Mouse (Mus musculus): ENCODE results near the gene Usp49.

The Usp49 gene

DNA sequence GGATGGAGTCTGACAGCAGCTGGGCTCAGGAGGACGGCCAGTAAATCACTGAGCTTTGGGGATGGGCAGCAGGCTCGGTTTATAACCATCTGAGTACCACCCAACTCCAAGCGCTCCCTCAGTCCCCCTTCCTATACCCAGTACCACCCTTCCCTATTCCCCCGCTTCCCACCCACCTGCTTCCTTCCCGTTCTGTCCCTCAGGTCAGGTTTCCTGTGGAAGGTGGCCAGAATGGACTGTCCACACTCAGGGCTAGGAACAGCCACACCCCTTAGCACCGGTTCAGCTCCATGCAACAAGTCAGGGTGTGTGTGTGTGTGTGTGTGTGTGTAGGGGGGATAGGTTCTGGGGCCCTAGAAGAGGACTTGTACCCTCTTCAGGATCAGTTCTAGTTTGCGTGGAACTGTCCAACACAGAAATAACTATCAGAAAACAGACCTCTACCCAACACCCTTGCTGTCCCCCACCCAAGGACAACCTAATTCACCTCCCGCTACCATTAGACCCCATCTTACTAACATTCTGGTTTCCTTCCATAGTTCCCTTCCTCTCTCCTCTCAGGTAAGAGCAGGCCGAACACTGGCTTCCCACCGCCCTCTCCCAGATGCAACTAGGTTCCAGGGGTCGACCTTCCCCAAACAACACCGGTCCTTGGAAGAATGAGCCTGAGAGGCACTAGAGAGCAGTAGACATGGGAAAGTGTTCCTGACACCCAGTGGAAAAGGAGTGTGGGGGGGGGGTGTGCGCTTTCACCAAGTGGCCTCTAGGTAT, 63.4 kb downstream of the Usp49 start:
- no peak for DNase-seq (ENCODE audit: low spot score in 2 of 2)

DNA sequence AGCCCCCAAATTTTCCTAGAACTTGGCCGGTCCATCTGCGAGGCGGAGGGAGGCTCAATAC, 63.8 kb downstream of the Usp49 start, which contains the start of gene Gm21981:
TSS of gene Gm21981 (minus strand) at position 14 of the 61 bp plus-strand sequence.
- DNase-seq (ENCODE audit: low spot score in 2 of 2): no peak

DNA sequence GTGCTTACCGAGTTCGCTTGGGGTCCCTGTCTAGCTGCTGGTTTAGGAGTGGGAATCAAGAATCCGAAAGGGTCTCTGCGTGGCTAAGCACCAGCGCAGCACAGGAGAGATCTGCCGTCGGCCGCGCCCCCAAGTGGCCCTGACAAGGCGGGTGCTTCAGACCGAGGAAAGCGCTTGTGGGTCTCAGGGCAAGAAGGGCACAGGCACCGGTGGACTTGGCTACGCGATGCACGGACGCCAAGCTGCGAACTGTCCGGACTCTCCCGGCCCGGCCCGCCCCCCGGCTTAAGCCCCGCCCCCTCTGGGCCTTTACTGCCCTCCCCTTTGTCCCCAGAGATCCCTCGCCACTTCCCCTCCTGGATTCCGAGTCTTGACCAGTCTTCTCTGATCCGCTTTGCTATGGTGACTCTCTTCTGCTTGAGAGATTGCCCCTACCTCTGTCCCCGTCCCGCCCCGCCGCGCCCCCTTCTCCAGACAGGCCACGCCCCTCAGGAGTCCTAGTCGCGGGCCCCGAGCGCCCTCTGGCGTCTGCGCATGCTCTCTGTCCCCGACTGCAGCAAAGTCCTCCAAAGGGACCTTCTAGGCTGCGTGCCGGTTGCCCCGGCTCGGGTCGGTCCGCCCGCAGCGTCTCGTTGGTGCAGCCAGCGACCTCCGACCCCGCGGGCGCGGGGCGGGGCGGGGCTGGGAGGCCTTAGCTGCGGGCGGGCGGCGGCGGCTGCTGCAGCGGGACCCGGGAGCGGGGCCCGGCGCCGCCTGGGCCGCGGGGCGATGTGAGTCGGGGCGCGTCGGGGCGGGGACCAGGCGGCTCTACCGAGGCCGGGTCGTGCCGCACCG, 64.2 kb downstream of the Usp49 start, which contains the start of gene Prickle4:
TSS of gene Prickle4 (minus strand) at position 234 of the 834 bp plus-strand sequence.
- DNase-seq (ENCODE audit: low spot score in 2 of 2): peak; percentile 91 to 99

DNA sequence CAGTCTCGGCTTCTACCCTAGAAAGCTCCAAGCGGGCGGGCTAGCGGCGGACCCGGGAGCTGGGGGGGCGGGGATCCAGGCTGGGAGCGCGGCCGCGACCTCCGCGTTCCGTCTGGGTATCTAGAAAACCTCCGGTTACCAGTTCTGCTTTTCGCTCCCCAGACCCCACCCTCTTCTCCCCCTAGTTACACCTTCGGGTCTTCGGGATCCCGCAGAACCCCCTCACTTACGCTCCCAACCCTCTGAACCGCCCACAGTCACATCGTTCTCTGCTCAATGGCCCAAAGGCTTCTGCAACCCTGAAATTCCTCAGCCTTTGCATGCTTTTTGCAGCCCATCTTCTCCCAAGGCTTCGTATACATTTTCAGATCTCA, 64.8 kb downstream of the Usp49 start:
- no peak for DNase-seq (ENCODE audit: low spot score in 2 of 2)

DNA sequence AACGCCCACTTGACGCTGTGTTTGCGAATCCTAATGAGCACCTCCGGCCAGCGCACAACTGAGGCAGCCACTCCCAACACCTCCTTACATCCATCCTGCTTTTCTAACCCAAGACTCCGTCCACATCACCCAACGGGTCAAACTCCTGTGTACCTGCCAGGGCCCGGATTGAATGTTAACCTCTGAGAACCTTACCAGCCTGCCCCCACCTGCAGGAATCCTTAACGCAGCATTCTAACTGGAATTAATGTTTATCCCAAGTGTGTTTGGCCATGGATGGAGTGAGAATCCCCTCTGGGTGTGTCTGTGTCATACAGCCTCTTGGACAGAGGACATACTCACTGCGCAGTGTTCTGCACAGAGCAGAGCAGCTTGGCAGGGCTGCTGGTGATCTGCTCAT, 67.7 kb downstream of the Usp49 start:
- DNase-seq (ENCODE audit: low spot score in 2 of 2): no peak

DNA sequence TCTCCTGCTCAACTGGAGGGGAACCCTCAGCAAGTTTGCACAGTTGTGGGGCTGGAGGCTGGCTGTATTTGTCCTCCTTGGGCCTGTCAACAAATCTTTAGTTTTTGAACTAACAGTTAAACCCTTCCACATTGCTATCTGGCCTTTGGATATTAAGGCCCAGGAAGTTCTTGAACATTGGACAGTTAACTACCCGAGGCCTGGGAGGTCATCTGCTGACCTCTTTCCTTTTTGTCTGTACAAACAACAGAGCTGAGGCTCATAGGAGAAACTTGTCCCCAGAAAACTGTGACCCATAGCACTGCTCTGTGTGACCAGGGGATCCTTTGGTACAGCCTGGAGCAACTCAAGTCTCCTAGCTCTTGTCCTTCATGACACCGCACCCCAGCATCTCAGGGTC, 68.6 kb downstream of the Usp49 start:
- DNase-seq (ENCODE audit: low spot score in 2 of 2): no peak

DNA sequence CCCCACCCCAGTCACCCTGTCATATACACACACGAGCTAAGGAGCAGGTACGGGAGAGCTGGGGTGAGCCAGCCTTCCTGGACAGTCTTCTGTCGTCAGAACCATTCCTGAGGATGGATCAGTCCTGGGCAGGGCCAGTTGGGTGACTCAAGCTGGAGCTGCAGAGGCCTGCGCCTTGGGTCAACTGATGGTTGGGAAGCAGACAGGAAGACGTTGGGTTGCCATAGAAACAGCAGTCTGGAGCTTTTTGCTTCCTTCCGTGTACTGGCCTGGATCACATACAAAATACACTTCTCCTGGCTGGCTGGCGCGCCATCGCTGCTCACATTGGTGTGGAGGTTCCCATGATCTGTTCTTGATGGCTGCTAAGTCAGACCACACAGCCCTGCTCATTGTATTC, 71.3 kb downstream of the Usp49 start:
- DNase-seq (ENCODE audit: low spot score in 2 of 2): no peak

DNA sequence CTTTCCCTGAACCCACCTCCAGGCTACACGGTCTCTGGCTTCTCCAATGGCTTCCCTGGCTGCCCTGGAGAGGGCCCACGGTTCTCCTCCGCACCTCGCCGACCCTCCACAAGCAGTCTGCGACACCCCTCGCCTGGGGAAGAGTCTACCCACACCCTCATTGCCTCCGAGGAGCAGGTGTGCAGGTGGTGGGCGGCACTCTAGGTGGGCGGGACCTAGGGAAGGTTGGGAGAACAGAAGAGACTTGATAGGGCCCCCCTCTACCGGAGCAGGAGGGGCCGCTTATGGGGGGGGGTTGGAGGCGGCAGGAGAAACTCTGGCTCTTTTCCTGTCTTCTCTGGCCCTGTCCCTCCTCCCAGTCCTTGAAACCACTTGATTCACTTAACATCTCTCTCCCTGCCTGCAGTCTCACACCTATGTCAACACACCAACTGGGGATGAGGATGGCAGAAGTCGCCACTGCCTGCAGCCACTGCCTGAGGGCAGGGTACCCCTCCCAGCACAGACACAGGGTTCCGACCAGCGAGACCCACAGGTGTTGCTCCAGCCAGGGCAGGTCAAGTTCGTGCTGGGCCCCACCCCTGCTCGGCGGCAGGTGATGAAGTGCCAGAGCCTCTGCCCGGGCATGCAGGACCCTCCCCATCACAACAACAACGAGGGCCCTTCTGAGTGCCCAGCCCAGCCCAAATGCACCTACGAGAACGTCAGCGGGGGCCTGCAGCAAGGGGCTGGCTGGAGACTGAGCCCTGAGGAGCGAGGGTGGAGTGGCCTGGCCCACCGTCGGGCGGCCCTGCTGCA, 72.3 kb downstream of the Usp49 start:
- no peak for DNase-seq (ENCODE audit: low spot score in 2 of 2)

DNA sequence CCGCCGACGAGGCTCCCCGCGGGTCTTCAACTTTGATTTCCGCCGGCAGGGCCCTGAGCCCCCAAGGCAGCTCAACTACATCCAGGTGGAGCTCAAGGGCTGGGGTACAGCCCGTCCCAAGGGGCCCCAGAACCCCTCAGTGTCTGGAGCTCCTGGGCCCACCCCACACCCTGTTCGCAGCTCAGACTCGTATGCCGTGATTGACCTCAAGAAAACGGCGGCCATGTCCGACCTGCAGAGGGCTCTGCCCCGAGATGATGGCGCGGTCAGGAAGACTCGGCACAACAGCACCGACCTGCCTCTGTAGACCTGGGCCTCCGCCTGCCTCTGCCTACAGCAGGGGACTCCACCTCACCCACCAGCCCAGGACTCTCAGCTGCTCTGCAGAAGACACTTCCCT, 73.1 kb downstream of the Usp49 start:
- DNase-seq (ENCODE audit: low spot score in 2 of 2): no peak

DNA sequence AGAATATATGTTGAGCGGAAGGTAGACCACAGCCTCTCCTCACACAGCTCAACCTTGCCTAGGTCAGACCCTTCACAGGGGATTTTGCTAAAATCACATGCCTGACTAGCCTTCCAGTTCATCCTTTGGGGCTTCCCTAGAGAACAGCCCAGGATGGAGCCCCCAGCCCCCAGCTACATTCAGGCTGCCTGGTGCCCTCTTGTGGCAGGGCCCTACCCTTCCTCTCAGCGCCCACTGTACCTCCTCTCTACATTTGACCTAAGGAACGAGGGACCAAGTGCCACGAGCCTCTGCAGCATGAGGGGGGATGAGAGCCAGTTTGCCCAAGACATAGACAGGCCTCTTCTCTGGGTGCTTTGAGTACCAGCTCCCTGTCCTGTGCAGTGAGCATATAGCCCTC, 74.2 kb downstream of the Usp49 start:
- DNase-seq (ENCODE audit: low spot score in 2 of 2): peak in 1 of 2 experiments; percentile 14

DNA sequence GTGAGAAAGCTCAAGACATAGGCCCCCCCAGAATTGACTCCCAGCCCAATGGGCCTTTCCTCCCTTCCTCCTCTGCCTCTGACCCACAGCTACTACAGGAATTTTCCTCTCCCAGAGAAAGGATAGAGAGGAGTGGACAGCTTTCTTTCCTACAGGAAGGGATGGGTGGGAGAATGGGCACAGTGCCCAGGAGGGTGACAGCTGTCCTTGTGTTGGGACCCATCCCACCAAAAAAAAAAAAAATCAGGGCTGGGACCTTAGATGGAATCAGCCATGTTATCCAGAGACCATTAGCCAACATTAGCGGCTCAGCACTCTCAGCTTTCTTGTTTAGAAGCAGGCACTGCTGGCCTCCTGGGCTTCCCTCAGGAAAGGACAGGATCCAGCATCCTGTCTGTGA, 75.7 kb downstream of the Usp49 start:
- no peak for DNase-seq (ENCODE audit: low spot score in 2 of 2)

DNA sequence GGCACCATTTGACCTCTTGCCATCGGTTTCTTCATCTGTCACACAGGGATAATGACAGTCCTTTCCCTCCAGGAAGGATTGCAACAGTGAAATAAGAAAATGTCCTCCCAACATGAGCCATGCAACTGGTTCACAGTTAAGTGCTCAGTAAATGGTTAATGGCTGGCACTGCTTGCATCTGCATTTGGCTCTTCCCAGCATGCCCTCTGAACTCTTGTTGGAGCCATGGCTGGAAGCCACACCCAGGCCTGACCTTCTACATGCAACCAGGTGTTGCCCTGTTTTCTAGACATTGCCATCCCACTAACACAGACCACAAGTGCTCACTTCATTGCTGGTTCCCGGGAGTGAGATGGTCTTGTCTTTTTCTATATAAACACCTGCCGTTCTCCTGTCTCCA, 77.5 kb downstream of the Usp49 start:
- DNase-seq (ENCODE audit: low spot score in 2 of 2): no peak

DNA sequence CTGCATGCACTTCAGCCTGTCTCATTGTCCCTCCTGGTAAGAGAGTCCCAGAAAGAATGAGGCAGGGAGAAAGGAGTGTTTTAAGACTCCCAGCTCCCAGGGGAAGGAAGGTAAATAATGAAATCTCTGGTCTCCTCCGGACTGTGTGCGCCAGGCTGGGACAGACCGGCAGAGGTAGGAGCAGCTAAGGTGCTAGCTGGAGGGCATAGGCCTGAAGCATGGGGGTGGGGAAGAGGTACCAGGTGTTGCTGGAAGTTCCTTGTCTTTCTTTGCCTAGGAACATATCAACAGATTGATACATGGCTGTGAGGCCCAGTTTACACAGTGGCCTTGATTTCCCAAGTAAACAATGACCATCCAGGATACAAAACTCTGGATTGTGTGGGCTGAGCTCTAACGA, 78.5 kb downstream of the Usp49 start:
- DNase-seq (ENCODE audit: low spot score in 2 of 2): no peak

DNA sequence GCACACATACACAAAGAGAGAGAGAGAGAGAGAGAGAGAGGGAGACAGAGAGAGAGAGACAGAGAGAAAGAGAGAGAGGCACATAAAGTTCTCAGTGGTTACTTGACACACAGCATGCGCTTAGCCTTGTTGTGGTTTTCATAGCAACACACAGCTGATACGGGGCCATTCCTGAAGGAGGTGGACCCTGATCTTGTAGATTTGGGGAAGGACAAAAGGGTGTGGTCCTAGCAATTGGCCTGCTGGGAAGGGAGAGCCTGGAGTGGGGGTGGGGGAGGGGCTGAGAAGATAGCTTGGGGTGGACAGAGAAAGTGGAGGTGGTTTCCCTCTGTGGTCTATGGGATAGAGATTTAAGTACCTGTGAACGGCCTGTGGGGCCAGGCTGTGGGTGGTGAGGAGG, 79.5 kb downstream of the Usp49 start:
- no peak for DNase-seq (ENCODE audit: low spot score in 2 of 2)

DNA sequence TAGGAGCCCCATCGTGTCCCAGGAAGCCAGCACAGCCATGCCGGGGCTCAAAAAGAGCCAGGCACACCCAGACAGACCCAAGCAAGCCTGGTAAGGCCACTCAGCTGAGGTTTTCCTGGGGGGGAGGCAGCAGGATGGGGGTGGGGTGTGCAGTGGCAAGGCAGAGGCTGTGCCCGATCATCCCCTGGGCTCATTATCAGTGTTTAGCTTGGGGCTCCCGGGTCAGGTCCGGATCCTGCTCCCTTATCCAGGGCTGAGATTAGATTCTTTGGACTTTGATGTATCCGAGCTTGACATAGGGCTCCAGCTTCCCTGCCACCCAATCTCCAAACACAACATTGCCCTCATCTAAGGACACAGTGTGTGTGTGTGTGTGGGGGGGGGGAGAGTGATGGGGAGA, 81.4 kb downstream of the Usp49 start:
- DNase-seq (ENCODE audit: low spot score in 2 of 2): no peak

DNA sequence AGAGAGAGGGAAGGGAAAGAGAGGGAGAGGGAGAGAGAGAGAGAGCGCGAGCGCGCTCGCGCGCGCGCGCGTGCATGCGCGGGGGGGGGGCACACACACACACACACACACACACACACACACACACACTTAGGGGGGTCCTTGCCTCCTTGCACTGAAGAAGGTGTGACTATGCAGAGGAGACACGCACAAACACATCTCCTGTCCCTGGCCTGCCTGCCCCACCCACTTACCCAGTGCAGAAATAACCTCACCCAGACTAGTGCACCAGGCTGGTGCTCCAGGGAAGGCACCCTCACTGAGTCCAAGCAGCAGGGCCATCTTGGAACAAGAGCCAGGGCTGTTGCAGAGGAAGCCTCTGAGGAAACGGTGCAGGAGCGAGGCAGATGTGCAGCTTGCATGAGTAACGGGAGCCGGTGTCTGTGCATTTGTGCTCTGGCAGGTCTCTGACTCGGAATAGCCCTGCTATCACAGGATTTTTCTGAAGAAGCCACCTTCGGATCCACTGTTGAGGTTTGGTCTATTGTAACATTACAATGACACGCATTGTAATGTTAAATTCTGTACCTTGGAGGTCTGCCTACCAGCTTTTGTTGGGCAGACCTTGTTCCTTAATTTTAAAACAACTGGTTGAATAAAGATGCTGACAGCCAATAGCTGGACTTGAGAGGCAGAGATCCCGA, 82.5 kb downstream of the Usp49 start:
- DNase-seq (ENCODE audit: low spot score in 2 of 2): no peak

DNA sequence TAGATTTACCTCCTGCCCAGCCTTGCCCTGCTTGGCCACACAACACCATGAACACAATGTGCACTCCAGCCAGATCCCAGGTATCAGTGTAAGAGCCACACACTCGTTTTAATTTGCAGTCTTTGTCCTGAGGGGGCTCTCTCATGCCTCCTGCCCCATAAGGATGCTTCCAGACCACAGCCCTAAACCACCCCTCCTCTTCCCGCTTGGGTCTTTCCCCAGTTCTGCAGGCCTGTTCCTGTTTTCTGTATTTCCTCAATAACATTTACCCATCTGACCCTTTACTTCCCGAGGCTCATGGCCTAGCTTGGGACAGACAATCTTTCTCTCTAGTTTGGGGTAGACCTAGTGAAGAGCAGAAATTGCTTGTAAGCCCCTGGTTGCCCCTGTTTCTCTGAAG, 84.5 kb downstream of the Usp49 start:
- DNase-seq (ENCODE audit: low spot score in 2 of 2): no peak

DNA sequence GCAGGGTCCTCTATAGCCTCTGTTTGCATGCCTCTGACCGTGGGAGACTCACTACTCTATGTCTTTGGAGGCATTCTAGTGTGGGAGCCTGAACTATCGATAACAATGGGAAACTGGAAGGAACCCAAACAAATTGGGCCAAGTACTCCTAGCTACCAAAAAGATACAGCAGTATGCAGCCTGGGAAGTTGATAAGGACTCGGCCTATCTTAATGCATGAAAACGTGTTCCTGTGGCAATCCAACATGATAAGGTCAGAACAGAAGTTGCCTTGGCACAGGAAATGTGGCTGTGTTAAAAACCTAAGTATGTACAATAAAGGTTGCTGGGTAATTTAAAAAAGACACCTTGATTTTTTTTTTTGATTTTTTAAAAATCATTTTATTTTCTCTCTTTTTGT, 90.7 kb downstream of the Usp49 start:
- no peak for DNase-seq (ENCODE audit: low spot score in 2 of 2)

DNA sequence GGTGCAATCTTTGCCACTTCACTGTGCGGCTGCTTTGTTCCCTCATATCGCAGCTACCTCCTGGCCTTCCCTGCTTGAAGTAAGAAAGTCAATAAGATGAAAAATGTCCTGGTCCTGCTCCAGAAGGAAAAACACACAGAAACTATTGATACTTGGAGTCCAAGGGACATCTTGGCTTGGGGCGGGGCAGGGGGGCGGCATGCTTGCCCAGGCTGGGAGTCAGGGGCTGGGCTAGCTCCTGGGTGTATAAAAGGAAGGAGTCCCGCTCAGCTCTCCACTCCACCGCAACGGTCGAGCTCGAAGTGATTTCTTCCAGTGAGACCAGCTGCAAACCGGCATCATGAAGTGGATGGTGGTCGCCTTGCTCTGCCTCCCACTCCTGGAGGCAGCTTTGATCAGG, 96.1 kb downstream of the Usp49 start, which contains the start of gene Pgc:
TSS of gene Pgc (plus strand) at position 277 of the 400 bp plus-strand sequence.
- DNase-seq (ENCODE audit: low spot score in 2 of 2): no peak

DNA sequence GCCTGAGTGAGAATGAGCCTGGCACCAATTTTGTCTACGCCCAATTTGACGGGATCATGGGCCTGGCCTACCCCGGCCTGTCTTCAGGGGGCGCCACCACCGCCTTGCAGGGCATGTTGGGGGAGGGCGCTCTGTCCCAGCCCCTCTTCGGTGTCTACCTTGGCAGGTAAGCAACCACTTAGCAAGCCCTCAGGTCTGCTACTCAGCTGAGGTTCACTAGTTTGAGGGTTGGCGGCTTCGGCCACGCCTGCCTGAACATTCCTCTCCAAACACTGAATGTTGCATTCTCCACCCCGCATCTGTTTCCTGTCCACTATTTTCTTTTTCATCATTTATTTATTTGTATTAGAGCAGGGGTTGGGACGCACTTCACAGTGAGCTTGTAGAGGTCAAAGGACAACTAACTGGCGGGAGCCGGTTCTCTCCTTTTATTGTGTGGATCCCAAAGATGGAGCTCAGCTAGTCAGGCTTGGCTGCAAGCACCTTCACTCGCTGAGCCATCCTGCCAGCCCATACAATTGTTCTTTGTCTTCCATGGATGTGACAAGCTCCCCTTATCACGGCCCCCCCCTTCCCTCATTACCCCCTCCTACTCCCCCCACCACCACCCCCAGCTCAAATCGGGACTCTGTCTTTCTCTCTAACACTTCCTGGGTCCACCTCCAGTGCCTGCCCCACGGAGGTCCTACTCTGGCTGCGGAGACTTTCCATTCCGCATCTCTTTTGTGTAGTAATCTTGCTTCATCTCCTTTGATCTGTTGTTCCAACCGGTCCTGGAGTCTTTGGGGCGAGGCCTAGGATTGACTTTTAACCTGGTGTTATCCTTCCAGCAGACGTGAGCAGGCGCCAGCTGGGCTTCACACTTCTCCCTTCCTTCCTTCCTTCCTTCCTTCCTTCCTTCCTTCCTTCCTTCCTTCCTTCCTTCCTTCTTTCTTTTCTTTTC, 100.4 kb downstream of the Usp49 start:
- no peak for DNase-seq (ENCODE audit: low spot score in 2 of 2)

DNA sequence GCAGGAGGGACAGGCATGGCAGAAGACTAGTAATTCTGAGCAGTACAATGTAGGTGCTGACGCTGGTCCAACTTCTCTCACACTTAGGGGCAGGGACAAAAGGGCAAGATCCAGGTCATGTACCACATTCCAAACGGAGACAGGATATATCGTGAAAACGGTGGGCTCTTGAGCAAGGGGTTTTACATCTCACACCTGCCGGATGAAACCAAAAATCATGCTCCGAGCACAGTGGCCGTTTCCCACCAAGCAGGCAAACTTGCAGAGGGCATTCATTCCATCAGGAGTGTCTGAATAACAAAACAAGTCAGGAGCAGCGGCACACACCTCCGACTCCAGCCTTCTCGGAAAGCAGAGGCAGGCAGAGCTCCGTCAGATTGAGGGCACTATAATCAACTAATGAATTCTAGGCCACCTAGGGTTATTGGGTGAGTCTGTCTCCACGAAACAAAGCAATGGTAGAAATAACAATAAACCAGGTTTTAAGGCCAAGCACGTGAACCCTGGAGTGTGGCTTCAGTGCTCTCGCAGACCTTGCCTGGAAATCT, 105.1 kb downstream of the Usp49 start:
- DNase-seq (ENCODE audit: low spot score in 2 of 2): no peak
